Mouse (Mus musculus) adrenal gland, adult 18-20 months (tissue): ENCODE measurements at regions not wholly inside any gene's neighbourhood (a gene's known extent, or its start where the extent isn't known, plus 50 kb on each side); places are given as distances from the start of the nearest gene placed in this dataset.

Source experiments
- DNase-seq, 2 experiments: peaks; one replicate each; pipeline ENCODE4 v3.0.0; 2021 to 2022; ENCODE audit warnings: low spot score in 2 of 2

GRCm38 (mm10) chr2:166279676-166280075, 124.2 kb upstream of the Sulf2 start:
- DNase-seq = no peak

GRCm38 (mm10) chr2:166275398-166275797, 119.9 kb upstream of the Sulf2 start:
- DNase-seq = no peak

GRCm38 (mm10) chr2:166274016-166274346, 118.5 kb upstream of the Sulf2 start:
- DNase-seq = no peak

- no peak for DNase-seq
These were observed 118.0 kb upstream of the Sulf2 start for GRCm38 (mm10) chr2:166273312-166274015.

- DNase-seq = no peak
These were observed 117.4 kb upstream of the Sulf2 start for GRCm38 (mm10) chr2:166272841-166273240.

GRCm38 (mm10) chr2:166272190-166272543, 116.7 kb upstream of the Sulf2 start:
- no peak for DNase-seq

- no peak for DNase-seq
These were observed 116.1 kb upstream of the Sulf2 start for GRCm38 (mm10) chr2:166271373-166272189.

GRCm38 (mm10) chr2:166270007-166270406, 114.5 kb upstream of the Sulf2 start:
- DNase-seq = no peak

GRCm38 (mm10) chr2:166266915-166267314, 111.5 kb upstream of the Sulf2 start:
- DNase-seq = no peak

GRCm38 (mm10) chr2:166266507-166266906, 111.0 kb upstream of the Sulf2 start:
- DNase-seq = no peak

- peak in 1 of 2 experiments; percentile 11 for DNase-seq
These were observed 109.3 kb upstream of the Sulf2 start for GRCm38 (mm10) chr2:166264756-166265155.

- DNase-seq = no peak
These were observed 106.3 kb upstream of the Sulf2 start for GRCm38 (mm10) chr2:166261799-166262198.

- DNase-seq = no peak
These were observed 105.6 kb upstream of the Sulf2 start for GRCm38 (mm10) chr2:166261065-166261464.

- DNase-seq = no peak
These were observed 103.3 kb upstream of the Sulf2 start for GRCm38 (mm10) chr2:166258771-166259180.

- DNase-seq = no peak
These were observed 102.2 kb upstream of the Sulf2 start for GRCm38 (mm10) chr2:166257666-166258065.

- no peak for DNase-seq
These were observed 100.7 kb upstream of the Sulf2 start for GRCm38 (mm10) chr2:166256193-166256592.

- DNase-seq = no peak
These were observed 99.1 kb upstream of the Sulf2 start for GRCm38 (mm10) chr2:166254581-166254980.

GRCm38 (mm10) chr2:166252107-166252506, 96.6 kb upstream of the Sulf2 start:
- no peak for DNase-seq

- no peak for DNase-seq
These were observed 96.0 kb upstream of the Sulf2 start for GRCm38 (mm10) chr2:166251421-166251820.

GRCm38 (mm10) chr2:166250571-166250970, 95.1 kb upstream of the Sulf2 start:
- no peak for DNase-seq

- no peak for DNase-seq
These were observed 94.0 kb upstream of the Sulf2 start for GRCm38 (mm10) chr2:166249338-166249950.
